Mouse (Mus musculus): ENCODE measurements around the gene Aff2.

- TF ChIP-seq CTCF (IDR thresholded peaks at IDR 0.05; ENCODE audit: low read depth), result no peak
- no peak for TF ChIP-seq EP300 (optimal IDR thresholded peaks at IDR 0.05)
Observed at GRCm38 (mm10) chrX:69361055-69361558, 1.0 kb downstream of the Aff2 start.

Measured in stomach, postnatal 0 days (tissue).